Mouse (Mus musculus): ENCODE results near the gene Zbed5.

- no peak for TF ChIP-seq CTCF (conservative IDR thresholded peaks at IDR 0.05; ENCODE audit: insufficient read depth, insufficient read length, low read depth, low read length)
- no peak for TF ChIP-seq POLR2A (IDR thresholded peaks at IDR 0.05; ENCODE audit: low read depth, low read length)
These were observed 15.6 kb upstream of the Zbed5 start for GRCm38 (mm10) chr5:129879888-129880287.

Data from kidney, adult 2 months (tissue).